8 mouse cellular contexts compared by ENCODE assay signal in genomic region chr8:71464513-71465500, GRCm38 (mm10). TPM values are rescaled to one million over a fixed set of nuclear protein-coding genes. Genes with fewer than 3 reads are reported as not detected.
DNase-seq lines count a peak whose midpoint lies in the region; ATAC-seq lines count a peak whose summit lies in the region.

Gene Mrpl34 (plus strand): TSS chr8:71464959.

- under 1% methylated on average over 59 of the region's 59 CpGs for WGBS in intestine, embryonic 14.5 days

- H3K4me1 ChIP-seq in intestine, embryonic 14.5 days (replicated peaks; ENCODE audit: control insufficient read depth, insufficient read depth, low read length): peaks cover 14% of the 10 kb centered on the region

- ATAC-seq in intestine, embryonic 14.5 days (replicated peaks; ENCODE audit: low FRiP score, low TSS enrichment, low read depth): peak; percentile 74

- H3K4me3 ChIP-seq in intestine, embryonic 14.5 days (ENCODE audit: low read depth, low read length): peak within 1 kb of the TSS; percentile 87

- H3K36me3 ChIP-seq in intestine, embryonic 14.5 days (ENCODE audit: control insufficient read depth, insufficient read depth, low read length): peaks cover 15% of the 10 kb centered on the region

- H3K27me3 ChIP-seq in intestine, embryonic 14.5 days (replicated peaks; ENCODE audit: control insufficient read depth, insufficient read depth, low read length): no peaks in the 10 kb centered on the region

- H3K4me2 ChIP-seq in intestine, embryonic 14.5 days (ENCODE audit: low read length): peak within 1 kb of the TSS; percentile 86

- peak; percentile 91 to 94 for DNase-seq in adrenal gland, adult 18-20 months (ENCODE audit: low spot score in 2 of 2)
- DNase-seq in embryo, embryonic 11 days: peak; percentile 98
- DNase-seq in gastrocnemius, postnatal 25 days: peak; percentile 98
- DNase-seq in intestine, embryonic 14.5 days (ENCODE audit: low spot score): peak; percentile 97
- DNase-seq in left cerebral cortex, postnatal 14 days (ENCODE audit: low spot score in 2 of 2): peak; percentile 98 to 100
- DNase-seq in mesoderm, embryonic 11.5 days (ENCODE audit: low read depth, low spot score): peak; percentile 100
- peak; percentile 99 for DNase-seq in right cerebral cortex, postnatal 36 days (ENCODE audit: low spot score in 2 of 2)
- peak; percentile 99 for DNase-seq in yolk sac, embryonic 10.5 days (ENCODE audit: low spot score)

- H3K9ac ChIP-seq in intestine, embryonic 14.5 days (ENCODE audit: low read length): peak within 1 kb of the TSS; percentile 56

- intact Hi-C loops in left cerebral cortex, postnatal 14 days (cut with DNase I): loop anchor here (5.0 kb wide), 1 partner anchor 558 kb away; the partner anchor contains the start of gene Map1s

- H3K27ac ChIP-seq in intestine, embryonic 14.5 days (ENCODE audit: low read depth): peak within 1 kb of the TSS; percentile 88

- H3K9me3 ChIP-seq in intestine, embryonic 14.5 days (ENCODE audit: control insufficient read depth, low read length): no peaks in the 10 kb centered on the region

RNA-seq across cellular contexts. Expression of gene Mrpl34, which starts in this region (rescaled TPM):
- 100 to 1,000 TPM; 103 to 130 TPM for total RNA-seq in adrenal gland, adult 18-20 months (2021)
- 10 to 100 TPM; 62.6 to 75.2 TPM for total RNA-seq in gastrocnemius, postnatal 25 days (2021)
- polyA plus RNA-seq in intestine, embryonic 14.5 days (2014; fragmentation: Nextera tagmentation; extraction: Ambion mirVana): 183 and 191 TPM in 2 replicates
- 10 to 100 TPM; 75.5 to 79.8 TPM for total RNA-seq in left cerebral cortex, postnatal 14 days (2021)

Comparison
In these comparisons a context has a peak if more than half of its experiments do, and no peak if none do; other contexts are left out.
1. Peak in every context shown above with its lines: DNase-seq, ATAC-seq, H3K4me3 ChIP-seq and H3K27ac ChIP-seq.